8 mouse cellular contexts compared by ENCODE assay signal in the genomic region with DNA sequence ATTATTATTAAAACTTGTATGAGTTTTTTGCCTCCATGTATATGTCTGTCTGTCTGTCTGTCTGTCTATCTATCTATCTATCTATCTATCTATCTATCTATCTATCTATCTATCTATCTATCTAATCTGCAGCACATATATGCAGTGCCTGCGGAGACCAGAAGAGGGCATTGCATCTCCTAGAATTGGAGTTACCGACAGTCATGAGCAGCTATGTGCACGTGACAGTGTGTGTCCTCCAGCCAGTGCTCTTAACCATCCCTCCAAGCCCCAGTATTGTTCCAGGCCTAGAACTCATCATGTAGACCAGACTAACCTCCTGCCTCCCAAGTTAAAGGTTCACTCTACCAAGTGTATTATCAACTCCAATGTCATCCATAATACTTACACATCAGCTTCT. TPM values are rescaled to one million over a fixed set of nuclear protein-coding genes. Genes with fewer than 3 reads are reported as not detected.
DNase-seq lines count a peak whose midpoint lies in the region; ATAC-seq and TF ChIP-seq lines count a peak whose summit lies in the region.

No protein-coding gene starts in this region.

- H3K27me3 ChIP-seq in heart, embryonic 12.5 days (replicated peaks) = no peaks in the 10 kb centered on the region
- no peaks in the 10 kb centered on the region for H3K27me3 ChIP-seq in C2C12 (ENCODE audit: control insufficient read depth, insufficient read depth, insufficient read length)

- no peaks in the 10 kb centered on the region for H3K9me3 ChIP-seq in heart, embryonic 12.5 days (replicated peaks)

- TF ChIP-seq POLR2A in bone marrow, adult 2 months (IDR thresholded peaks at IDR 0.05; ENCODE audit: borderline replicate concordance, control insufficient read depth, low read depth, low read length) = no peak

- H3K36me3 ChIP-seq in heart, embryonic 12.5 days = no peaks in the 10 kb centered on the region
- no peaks in the 10 kb centered on the region for H3K36me3 ChIP-seq in C2C12 (ENCODE audit: control insufficient read depth, insufficient read depth)

- H3K4me2 ChIP-seq in heart, embryonic 12.5 days = no peak overlapping the region

- H3K79me3 ChIP-seq in C2C12 (ENCODE audit: low read depth) = no peaks in the 10 kb centered on the region

- H3K4me1 ChIP-seq in heart, embryonic 12.5 days (replicated peaks) = peaks cover 12% of the 10 kb centered on the region
- H3K4me1 ChIP-seq in bone marrow, adult 2 months (ENCODE audit: control insufficient read depth, insufficient read depth, low read length) = no peaks in the 10 kb centered on the region

- ATAC-seq in heart, embryonic 12.5 days (ENCODE audit: insufficient number of reproducible peaks, low FRiP score) = no peak
- ATAC-seq in monocyte, adult 5-6 weeks (replicated peaks; ENCODE audit: insufficient number of reproducible peaks, low FRiP score, low TSS enrichment, poor library complexity, severe bottlenecking) = peak; percentile 74

- no peak overlapping the region for H3K27ac ChIP-seq in heart, embryonic 12.5 days (ENCODE audit: poor library complexity, severe bottlenecking)
- no peak overlapping the region for H3K27ac ChIP-seq in bone marrow, adult 2 months (ENCODE audit: control insufficient read depth, insufficient read depth, low read depth, low read length, poor library complexity)

- H3K79me2 ChIP-seq in C2C12 (ENCODE audit: control insufficient read depth, insufficient read depth) = no peaks in the 10 kb centered on the region

- H3K9ac ChIP-seq in heart, embryonic 12.5 days = no peak overlapping the region

- peak; percentile 35 for TF ChIP-seq CTCF in C2C12 (IDR thresholded peaks at IDR 0.05; ENCODE audit: control insufficient read depth, insufficient read depth, insufficient read length)
- peak; percentile 53 for TF ChIP-seq CTCF in bone marrow, adult 2 months (IDR thresholded peaks at IDR 0.05; ENCODE audit: control insufficient read depth, insufficient read depth, low read length)

- H3ac ChIP-seq in C2C12 (ENCODE audit: control insufficient read depth, insufficient read length, low read depth) = no peak overlapping the region

- WGBS in heart, embryonic 12.5 days = 16% methylated on average over 3 of the region's 3 CpGs
- 43% methylated on average over 3 of the region's 3 CpGs for WGBS in bone marrow, adult 2 months

- no peak overlapping the region for H3K4me3 ChIP-seq in heart, embryonic 12.5 days
- H3K4me3 ChIP-seq in C2C12 (ENCODE audit: insufficient read depth, poor library complexity, severe bottlenecking) = no peak overlapping the region
- H3K4me3 ChIP-seq in bone marrow, adult 2 months (replicated peaks; ENCODE audit: control insufficient read depth, low read depth, low read length) = no peak overlapping the region

- DNase-seq in heart, adult 18-20 months = peak; percentile 60 to 83
- peak; percentile 69 to 79 for DNase-seq in frontal cortex, postnatal 36 days (ENCODE audit: low spot score in 2 of 2)
- peak; percentile 78 for DNase-seq in layer of hippocampus, adult 9-11 months
- DNase-seq in testis, postnatal 10 days (ENCODE audit: low spot score) = no peak

TF ChIP-seq in C2C12, 6 proteins besides CTCF, POLR2A, EP300 and RAD21:
- TF ChIP-seq USF1 (IDR thresholded peaks at IDR 0.05; ENCODE audit: low read depth) (peak; percentile 77), MYOD1 (IDR thresholded peaks at IDR 0.05; ENCODE audit: control insufficient read depth, insufficient read length, low read depth) (no peak)

RNA-seq across cellular contexts. Expression of a gene that starts 19.9 kb away (rescaled TPM):
- total RNA-seq in heart, adult 18-20 months (2021) = 10 to 100 TPM; 77.1 to 83.0 TPM
- polyA plus RNA-seq in heart, embryonic 12.5 days (2016; fragmentation: Nextera tagmentation; extraction: Ambion mirVana) = 113 and 117 TPM in 2 replicates
- 116 TPM for polyA plus RNA-seq in C2C12 (2012; fragmentation: generic; extraction: Trizol)
- 55.3 and 70.4 TPM in 2 replicates for polyA plus RNA-seq in bone marrow, adult 2 months (2011; ENCODE audit: insufficient read depth, insufficient read length, low replicate concordance, missing spikeins)
- total RNA-seq in monocyte, adult 5-6 weeks (2017) = 142 to 241 TPM (median 173 TPM) in 3 replicates

RNA-seq across cellular contexts. Expression of a gene that starts 25.7 kb away (rescaled TPM):
- 10 to 100 TPM; 33.9 to 36.8 TPM for total RNA-seq in heart, adult 18-20 months (2021)
- 46.6 and 48.8 TPM in 2 replicates for polyA plus RNA-seq in heart, embryonic 12.5 days (2016; fragmentation: Nextera tagmentation; extraction: Ambion mirVana)
- polyA plus RNA-seq in C2C12 (2012; fragmentation: generic; extraction: Trizol) = 29.9 TPM
- 15.1 and 16.8 TPM in 2 replicates for polyA plus RNA-seq in bone marrow, adult 2 months (2011; ENCODE audit: insufficient read depth, insufficient read length, low replicate concordance, missing spikeins)
- total RNA-seq in monocyte, adult 5-6 weeks (2017) = 27.2 to 45.4 TPM (median 29.7 TPM) in 3 replicates

RNA-seq across cellular contexts. Expression of a gene that starts 25.7 kb away (rescaled TPM):
- total RNA-seq in heart, adult 18-20 months (2021) = 10 to 100 TPM; 19.7 to 26.3 TPM
- polyA plus RNA-seq in heart, embryonic 12.5 days (2016; fragmentation: Nextera tagmentation; extraction: Ambion mirVana) = 40.2 and 41.3 TPM in 2 replicates
- 20.6 TPM for polyA plus RNA-seq in C2C12 (2012; fragmentation: generic; extraction: Trizol)
- 4.4 and 7.7 TPM in 2 replicates for polyA plus RNA-seq in bone marrow, adult 2 months (2011; ENCODE audit: insufficient read depth, insufficient read length, low replicate concordance, missing spikeins)
- total RNA-seq in monocyte, adult 5-6 weeks (2017) = 37.2 to 42.3 TPM (median 41.6 TPM) in 3 replicates
